Mouse (Mus musculus) MEL (cell line): ENCODE data around the gene Ccdc12. TPM values are rescaled to one million over a fixed set of nuclear protein-coding genes. Genes with fewer than 3 reads are reported as not detected.

Experiments used
- DNase-seq: peaks from one replicate; pipeline ENCODE4 v3.0.0; 2011; ENCODE audit warnings: low read depth, low spot score
- H3K27ac ChIP-seq: 2 replicates; pipeline ENCODE4 v1.5.1; 2012; ENCODE audit warnings: low read depth, mild to moderate bottlenecking, control low read depth, low read length, moderate library complexity; ENCODE audit not compliant: control insufficient read depth
- H3K27me3 ChIP-seq, 2 experiments: fragments of 150-350 bp in 1 of 2; sonication (generic) in 1 of 2; 2 replicates each; pipeline ENCODE4 v1.6.1; 2012; ENCODE audit warnings: low read length in 2 of 2, mild to moderate bottlenecking in 2 of 2, improper control_type of control experiment in 1 of 2, moderate library complexity in 1 of 2; ENCODE audit not compliant: insufficient read depth in 2 of 2, control insufficient read depth in 1 of 2
- H3K36me3 ChIP-seq, 2 experiments: 2 replicates each; pipeline ENCODE4 v1.6.1; 2012 to 2014; ENCODE audit warnings: low read length in 2 of 2, improper control_type of control experiment in 1 of 2, inconsistent platforms in 1 of 2, mild to moderate bottlenecking in 1 of 2; ENCODE audit not compliant: insufficient read depth in 2 of 2, control insufficient read depth in 1 of 2
- H3K4me1 ChIP-seq, 2 experiments: fragments of 150-350 bp in 1 of 2; sonication (generic) in 1 of 2; 2 replicates each; pipeline ENCODE4 v1.6.1; 2012; ENCODE audit warnings: low read length in 2 of 2, improper control_type of control experiment in 1 of 2, mild to moderate bottlenecking in 1 of 2; ENCODE audit not compliant: insufficient read depth in 2 of 2, control insufficient read depth in 1 of 2
- H3K4me3 ChIP-seq, 2 experiments: fragments of 150-350 bp in 1 of 2; sonication (generic) in 1 of 2; 2 replicates each; pipeline ENCODE4 v1.5.1; 2012; ENCODE audit warnings: low read depth in 2 of 2, low read length in 2 of 2, mild to moderate bottlenecking in 2 of 2, moderate library complexity in 2 of 2, control low read depth in 1 of 2, improper control_type of control experiment in 1 of 2; ENCODE audit not compliant: control insufficient read depth in 1 of 2, insufficient read depth in 1 of 2
- H3K79me2 ChIP-seq: 2 replicates; pipeline ENCODE4 v1.6.1; 2012; ENCODE audit warnings: mild to moderate bottlenecking, low read length, moderate library complexity; ENCODE audit not compliant: control insufficient read depth, poor library complexity, insufficient read depth
- H3K9ac ChIP-seq: 2 replicates; pipeline ENCODE4 v1.6.1; 2012; ENCODE audit warnings: low read depth, mild to moderate bottlenecking, control low read depth, low read length, moderate library complexity; ENCODE audit not compliant: control insufficient read depth, poor library complexity, severe bottlenecking
- H3K9me3 ChIP-seq: fragments of 150-350 bp; sonication (generic); replicated peaks from 2 replicates; pipeline ENCODE4 v1.6.1; 2012; ENCODE audit warnings: mild to moderate bottlenecking, low read length, improper control_type of control experiment, moderate library complexity; ENCODE audit not compliant: insufficient read depth
- CHD1 ChIP-seq: IDR thresholded peaks from 2 replicates; pipeline ENCODE4 v1.6.1; 2012; ENCODE audit warnings: low read depth, mild to moderate bottlenecking, inconsistent platforms, low read length, improper control_type of control experiment
- CHD2 ChIP-seq: IDR thresholded peaks from 2 replicates; pipeline ENCODE4 v1.6.1; 2011; ENCODE audit warnings: low read length, improper control_type of control experiment
- CTCF ChIP-seq, 3 experiments: IDR thresholded peaks in 2 of 3; conservative IDR thresholded peaks in 1 of 3; 2 replicates each; pipeline ENCODE4 v1.5.1; 2011 to 2012; ENCODE audit warnings: low read length in 3 of 3, low read depth in 2 of 3, mild to moderate bottlenecking in 2 of 3, improper control_type of control experiment in 1 of 3, inconsistent platforms in 1 of 3, mixed read lengths in 1 of 3, moderate library complexity in 1 of 3; ENCODE audit not compliant: control insufficient read depth in 1 of 3, insufficient read depth in 1 of 3, poor library complexity in 1 of 3, severe bottlenecking in 1 of 3
- E2F4 ChIP-seq: IDR thresholded peaks from 2 replicates; pipeline ENCODE4 v1.6.1; 2011; ENCODE audit warnings: low read depth, low read length, improper control_type of control experiment, borderline replicate concordance
- EP300 ChIP-seq, 2 experiments: IDR thresholded peaks; 2 replicates each; pipeline ENCODE4 v1.6.1; 2011; ENCODE audit warnings: improper control_type of control experiment in 2 of 2, low read length in 2 of 2, low read depth in 1 of 2, mild to moderate bottlenecking in 1 of 2
- HCFC1 ChIP-seq: IDR thresholded peaks from 2 replicates; pipeline ENCODE4 v1.6.1; 2012; ENCODE audit warnings: low read depth, mild to moderate bottlenecking, inconsistent platforms, low read length, improper control_type of control experiment, moderate library complexity
- JUND ChIP-seq: IDR thresholded peaks from 2 replicates; pipeline ENCODE4 v1.6.1; 2011; ENCODE audit warnings: low read depth, mild to moderate bottlenecking, improper control_type of control experiment, low read length
- KAT2A ChIP-seq: conservative IDR thresholded peaks from 2 replicates; pipeline ENCODE4 v1.6.1; 2012; ENCODE audit warnings: low read depth, low read length, improper control_type of control experiment, inconsistent platforms
- MAX ChIP-seq: IDR thresholded peaks from 2 replicates; pipeline ENCODE4 v1.6.1; 2011; ENCODE audit warnings: low read length, improper control_type of control experiment
- MYB ChIP-seq: IDR thresholded peaks from 2 replicates; pipeline ENCODE4 v1.6.1; 2011; ENCODE audit warnings: mild to moderate bottlenecking, low read depth, low read length, improper control_type of control experiment
- NRF1 ChIP-seq: IDR thresholded peaks from 2 replicates; pipeline ENCODE4 v1.6.1; 2014; ENCODE audit warnings: low read depth, mild to moderate bottlenecking, inconsistent platforms, low read length, improper control_type of control experiment, moderate library complexity; ENCODE audit not compliant: poor library complexity, insufficient read depth, severe bottlenecking
- RAD21 ChIP-seq: IDR thresholded peaks from 2 replicates; pipeline ENCODE4 v1.6.1; 2011; ENCODE audit warnings: mild to moderate bottlenecking, low read depth, low read length, improper control_type of control experiment
- SIN3A ChIP-seq: IDR thresholded peaks from 2 replicates; pipeline ENCODE4 v1.6.1; 2012; ENCODE audit warnings: low read length, improper control_type of control experiment, inconsistent platforms
- SMC3 ChIP-seq: IDR thresholded peaks from 2 replicates; pipeline ENCODE4 v1.6.1; 2011; ENCODE audit warnings: low read depth, low read length, improper control_type of control experiment
- TBP ChIP-seq: IDR thresholded peaks from 2 replicates; pipeline ENCODE4 v1.8.0; 2011; ENCODE audit warnings: low read depth, low read length, improper control_type of control experiment
- TCF12 ChIP-seq: IDR thresholded peaks from 2 replicates; pipeline ENCODE4 v1.6.1; 2014; ENCODE audit warnings: low read depth, mild to moderate bottlenecking, inconsistent platforms, low read length, improper control_type of control experiment, moderate library complexity
- UBTF ChIP-seq: IDR thresholded peaks from 2 replicates; pipeline ENCODE4 v1.6.1; 2012; ENCODE audit warnings: low read depth, mild to moderate bottlenecking, inconsistent platforms, low read length, improper control_type of control experiment, moderate library complexity, borderline replicate concordance; ENCODE audit not compliant: insufficient read depth
- USF1 ChIP-seq: IDR thresholded peaks from 2 replicates; pipeline ENCODE4 v1.6.1; 2014; ENCODE audit warnings: low read depth, mild to moderate bottlenecking, inconsistent platforms, low read length, improper control_type of control experiment, moderate library complexity
- USF2 ChIP-seq, 2 experiments: IDR thresholded peaks; 2 replicates each; pipeline ENCODE4 v1.6.1; 2011 to 2012; ENCODE audit warnings: improper control_type of control experiment in 2 of 2, low read length in 2 of 2, borderline replicate concordance in 1 of 2, inconsistent platforms in 1 of 2, low read depth in 1 of 2, mild to moderate bottlenecking in 1 of 2; ENCODE audit not compliant: insufficient read depth in 1 of 2
- ZC3H11A ChIP-seq: IDR thresholded peaks from 2 replicates; pipeline ENCODE4 v1.6.1; 2012; ENCODE audit warnings: low read depth, mild to moderate bottlenecking, inconsistent platforms, low read length, improper control_type of control experiment
- ZKSCAN1 ChIP-seq: IDR thresholded peaks from 2 replicates; pipeline ENCODE4 v1.6.1; 2012; ENCODE audit warnings: low read depth, mild to moderate bottlenecking, inconsistent platforms, low read length, improper control_type of control experiment, moderate library complexity
- polyA plus RNA-seq, 2 experiments: library from polyadenylated mRNA; stranded (reverse) in 1 of 2; unstranded in 1 of 2; fragments of >175 nt in 1 of 2; fragments of >200 nt in 1 of 2; gene quantifications; 2 replicates each; pipeline versions ENCODE4 v1.2.1 to v1.2.4; 2012; ENCODE audit warnings: low replicate concordance in 2 of 2, low read depth in 1 of 2; ENCODE audit not compliant: insufficient read length in 2 of 2, insufficient read depth in 1 of 2, missing spikeins in 1 of 2
- total RNA-seq: library from RNA; depleted of rRNA; stranded (reverse); fragments of 300-350 nt; gene quantifications from 2 replicates; pipeline ENCODE4 v1.2.3, GENCODE M21; 2012

Ccdc12 gene
- total and polyA plus RNA-seq, 3 experiments: 112 to 129 TPM; not detected in 1

- H3K4me3 ChIP-seq: no peak overlapping the region
- H3K27ac ChIP-seq: no peak overlapping the region
- H3K9ac ChIP-seq: no peak overlapping the region
- no peaks in the 10 kb centered on the region for H3K4me1 ChIP-seq
- H3K36me3 ChIP-seq: no peaks in the 10 kb centered on the region; a peak in 2 of 4 replicates
- no peaks in the 10 kb centered on the region for H3K79me2 ChIP-seq
- no peaks in the 10 kb centered on the region for H3K9me3 ChIP-seq
- H3K27me3 ChIP-seq: no peaks in the 10 kb centered on the region
- DNase-seq: no peak
- no peak for TF ChIP-seq KAT2A
- TF ChIP-seq SIN3A: no peak
- TF ChIP-seq EP300 (IDR thresholded peaks at IDR 0.05; ENCODE audit: low read depth in 1 of 2, low read length in 2 of 2): no peak
- TF ChIP-seq TCF12: no peak
- no peak for TF ChIP-seq NRF1
- TF ChIP-seq TBP: no peak
- TF ChIP-seq JUND: no peak
Observed at GRCm38 (mm10) chr9:110631651-110632275, 24.5 kb upstream of the Ccdc12 start.

- H3K4me3 ChIP-seq: no peak overlapping the region
- H3K27ac ChIP-seq: no peak overlapping the region
- no peaks in the 10 kb centered on the region for H3K9me3 ChIP-seq
- DNase-seq: no peak
- no peak overlapping the region for H3K9ac ChIP-seq
- no peaks in the 10 kb centered on the region for H3K27me3 ChIP-seq
- TF ChIP-seq MAX (no peak), TBP (no peak), ZC3H11A (no peak), NRF1 (no peak), USF2 (IDR thresholded peaks at IDR 0.05; ENCODE audit: borderline replicate concordance in 1 of 2, insufficient read depth in 1 of 2, low read depth in 1 of 2, low read length in 2 of 2) (no peak), HCFC1 (no peak), USF1 (no peak), E2F4 (no peak), CTCF (IDR thresholded peaks at IDR 0.05 in 2 of 3, conservative IDR thresholded peaks at IDR 0.05 in 1 of 3; ENCODE audit: control insufficient read depth in 1 of 3, insufficient read depth in 1 of 3, low read depth in 2 of 3, low read length in 3 of 3, poor library complexity in 1 of 3, severe bottlenecking in 1 of 3) (no peak), MYB (no peak), SMC3 (no peak), RAD21 (no peak), UBTF (no peak), CHD2 (no peak), KAT2A (no peak), ZKSCAN1 (no peak), CHD1 (no peak)
- no peaks in the 10 kb centered on the region; a peak in 2 of 4 replicates for H3K36me3 ChIP-seq
- no peaks in the 10 kb centered on the region for H3K4me1 ChIP-seq
- no peaks in the 10 kb centered on the region for H3K79me2 ChIP-seq
Observed at GRCm38 (mm10) chr9:110632671-110633070, 23.6 kb upstream of the Ccdc12 start.
